Mouse (Mus musculus) CH12.LX (cell line): Measurements from ENCODE around the gene Rab11fip3.

Source experiments
- CTCF ChIP-seq, 2 experiments: IDR thresholded peaks in 1 of 2; conservative IDR thresholded peaks in 1 of 2; 2 replicates each; pipeline ENCODE4 v1.5.1; 2011 to 2012; ENCODE audit warnings: low read depth in 2 of 2, low read length in 2 of 2, improper control_type of control experiment in 1 of 2, inconsistent platforms in 1 of 2, mild to moderate bottlenecking in 1 of 2, moderate library complexity in 1 of 2
- EP300 ChIP-seq: IDR thresholded peaks from 2 replicates; pipeline ENCODE4 v1.6.1; 2011; ENCODE audit warnings: low read length, improper control_type of control experiment
- JUN ChIP-seq: IDR thresholded peaks from 2 replicates; pipeline ENCODE4 v1.6.1; 2011; ENCODE audit warnings: low read depth, mild to moderate bottlenecking, low read length, improper control_type of control experiment, moderate library complexity; ENCODE audit not compliant: insufficient read depth
- MXI1 ChIP-seq: IDR thresholded peaks from 2 replicates; pipeline ENCODE4 v1.6.1; 2011; ENCODE audit warnings: mild to moderate bottlenecking, low read depth, low read length, improper control_type of control experiment
- ZNF384 ChIP-seq: IDR thresholded peaks from 2 replicates; pipeline ENCODE4 v1.6.1; 2012; ENCODE audit warnings: low read depth, low read length, improper control_type of control experiment, inconsistent platforms

DNA sequence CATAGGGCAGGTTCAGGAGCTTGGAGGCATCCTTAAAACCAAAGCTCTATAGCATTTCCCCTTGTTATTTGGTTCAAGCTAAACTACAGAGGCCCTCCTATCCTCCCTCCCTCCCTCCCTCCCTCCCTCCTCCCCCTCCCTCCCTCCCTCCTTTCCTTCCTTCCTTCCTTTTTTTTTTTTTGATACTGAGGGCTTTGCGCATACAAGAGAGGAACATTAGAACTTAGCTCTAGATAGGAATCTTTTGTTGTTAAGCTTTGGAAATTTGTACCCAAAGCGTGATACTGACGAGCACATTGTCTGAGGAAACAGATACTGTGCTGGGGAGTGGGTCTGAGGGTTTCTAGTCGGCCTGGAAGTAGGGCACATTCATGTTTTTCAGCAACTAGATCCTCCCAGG lies 36.3 kb upstream of the Rab11fip3 start:
- TF ChIP-seq ZNF384 = no peak
- TF ChIP-seq JUN = no peak
- TF ChIP-seq MXI1 = no peak
- no peak for TF ChIP-seq EP300
- TF ChIP-seq CTCF (conservative IDR thresholded peaks at IDR 0.05 in 1 of 2, IDR thresholded peaks at IDR 0.05 in 1 of 2; ENCODE audit: low read depth in 2 of 2, low read length in 2 of 2) = no peak
